Mouse (Mus musculus): Measurements from ENCODE around the gene Mrps15. TPM values are rescaled to one million over a fixed set of nuclear protein-coding genes. Genes with fewer than 3 reads are reported as not detected.
"Not testable (repeated sequence)": the region's sequence is repeated elsewhere in the genome, so short reads cannot be mapped to it uniquely, and the experiment has no call there.

Mrps15 gene
- total RNA-seq, 2 experiments from 2014 or later = 59.0 to 61.2 TPM

DNA sequence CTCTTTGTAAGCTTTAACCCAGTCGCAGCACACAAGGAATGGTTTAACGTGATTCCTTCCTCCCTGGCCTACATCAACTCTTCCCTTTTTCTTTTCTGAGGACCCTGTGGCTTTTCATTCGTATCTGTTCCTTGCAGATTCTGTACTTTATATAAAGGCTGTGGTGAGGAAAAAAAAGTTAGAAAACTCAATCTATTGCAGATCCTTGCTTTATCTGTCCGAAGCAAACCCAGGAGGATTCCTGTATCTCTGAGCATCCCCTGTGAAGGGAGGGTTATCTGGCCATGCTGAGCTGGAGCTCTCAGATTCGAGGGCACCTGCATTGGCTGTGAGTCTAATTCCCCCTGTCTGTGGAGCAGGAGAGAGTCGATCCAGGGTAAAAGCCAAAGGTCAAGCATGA lies 22.1 kb downstream of the Mrps15 start:
- DNase-seq = no peak

DNA sequence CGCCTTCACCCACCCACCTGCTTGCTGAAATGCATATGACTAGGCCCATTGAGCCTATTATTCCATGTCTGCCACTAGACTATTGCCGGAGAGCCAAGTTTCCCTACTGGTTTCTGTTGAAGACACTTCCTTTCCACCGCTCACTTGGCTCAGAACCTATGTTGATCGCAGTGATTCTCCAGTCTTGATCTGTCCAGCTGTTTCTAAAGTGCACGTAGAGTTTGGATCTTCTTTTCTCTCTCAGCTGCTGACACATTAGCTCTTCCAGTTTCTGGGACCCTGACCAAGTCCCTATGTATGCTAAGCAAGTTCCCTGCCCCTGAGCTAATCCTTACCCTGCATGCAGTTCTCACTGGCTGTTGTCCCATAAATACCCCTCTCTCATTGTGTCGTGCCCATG lies 31.1 kb downstream of the Mrps15 start:
- no peak for DNase-seq

DNA sequence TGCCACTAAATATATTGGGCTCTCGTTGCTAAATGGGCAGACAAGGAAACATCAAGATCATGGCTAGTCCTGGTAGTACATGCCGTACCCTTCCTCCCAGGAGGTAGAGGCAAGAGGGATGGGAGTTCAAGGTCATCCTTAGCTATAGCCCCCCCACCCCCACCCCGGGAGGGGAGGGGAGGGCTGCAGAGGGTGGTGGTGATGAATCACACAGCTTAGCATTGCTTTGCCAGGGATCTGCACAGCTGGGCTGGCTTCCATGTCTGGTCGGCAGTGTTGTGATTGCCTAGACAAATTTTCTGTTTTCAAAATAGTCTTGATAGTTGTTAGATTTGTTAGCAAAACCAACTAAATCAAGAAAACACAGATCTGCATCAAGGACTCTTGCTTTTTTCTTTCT lies 32.5 kb downstream of the Mrps15 start:
- DNase-seq = peak; percentile 29

DNA sequence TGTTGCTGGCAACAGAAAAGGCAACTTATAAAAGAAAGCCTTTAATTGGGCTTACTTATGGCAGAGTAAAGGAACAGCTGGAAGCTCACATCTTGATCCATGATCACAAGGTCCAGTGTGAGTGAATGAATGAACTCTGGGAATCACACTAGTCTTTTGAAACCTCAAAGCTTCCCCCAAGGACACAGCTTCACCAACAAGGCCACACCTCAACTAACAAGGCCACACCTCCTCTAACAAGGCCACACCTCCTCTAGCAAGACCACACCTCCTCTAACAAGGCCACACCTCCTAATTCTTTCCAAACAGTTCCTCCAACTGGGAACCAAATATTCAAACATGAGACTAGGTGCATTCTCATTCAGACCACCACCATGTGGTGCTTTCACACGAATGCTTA lies 34.9 kb downstream of the Mrps15 start:
- no peak for DNase-seq

DNA sequence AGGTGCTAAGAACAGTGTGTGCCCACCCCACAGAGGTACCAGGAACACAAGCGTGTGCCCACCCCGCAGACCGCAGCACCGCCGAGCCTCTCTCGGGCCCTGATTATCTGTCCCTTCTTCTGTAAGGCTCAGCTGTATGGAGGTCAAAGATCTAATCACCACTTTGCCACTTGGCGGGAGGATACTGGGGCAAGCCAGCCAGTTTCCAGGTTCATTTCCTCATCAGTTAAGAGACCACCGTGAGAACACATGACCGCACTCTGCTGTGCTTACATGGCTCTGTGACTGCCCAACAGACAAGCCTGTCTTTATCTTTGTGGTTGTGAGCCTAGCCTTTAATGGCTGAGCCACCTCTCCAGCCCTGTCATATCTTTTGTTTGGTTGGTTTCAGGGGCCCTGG lies 36.3 kb downstream of the Mrps15 start:
- DNase-seq = no peak

DNA sequence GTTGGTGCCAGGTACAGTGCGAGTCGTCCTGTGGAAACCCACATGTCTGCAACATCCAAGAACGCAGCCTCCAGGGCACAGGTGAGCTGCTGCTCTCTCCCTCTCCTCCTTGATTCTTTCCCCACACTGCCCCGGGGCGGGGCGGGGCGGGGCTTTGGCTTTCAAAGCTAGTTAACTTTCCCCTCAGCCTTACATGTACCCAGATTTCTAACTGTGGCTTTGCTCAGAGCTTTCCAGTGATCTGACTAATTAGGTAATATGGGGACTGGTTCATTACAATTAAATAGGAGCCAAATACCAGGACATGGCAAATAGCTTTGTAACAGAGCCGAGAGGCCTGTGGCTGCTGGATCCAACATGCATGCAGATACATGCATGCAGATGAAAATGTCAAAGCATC lies 37.7 kb downstream of the Mrps15 start:
- no peak for DNase-seq

DNA sequence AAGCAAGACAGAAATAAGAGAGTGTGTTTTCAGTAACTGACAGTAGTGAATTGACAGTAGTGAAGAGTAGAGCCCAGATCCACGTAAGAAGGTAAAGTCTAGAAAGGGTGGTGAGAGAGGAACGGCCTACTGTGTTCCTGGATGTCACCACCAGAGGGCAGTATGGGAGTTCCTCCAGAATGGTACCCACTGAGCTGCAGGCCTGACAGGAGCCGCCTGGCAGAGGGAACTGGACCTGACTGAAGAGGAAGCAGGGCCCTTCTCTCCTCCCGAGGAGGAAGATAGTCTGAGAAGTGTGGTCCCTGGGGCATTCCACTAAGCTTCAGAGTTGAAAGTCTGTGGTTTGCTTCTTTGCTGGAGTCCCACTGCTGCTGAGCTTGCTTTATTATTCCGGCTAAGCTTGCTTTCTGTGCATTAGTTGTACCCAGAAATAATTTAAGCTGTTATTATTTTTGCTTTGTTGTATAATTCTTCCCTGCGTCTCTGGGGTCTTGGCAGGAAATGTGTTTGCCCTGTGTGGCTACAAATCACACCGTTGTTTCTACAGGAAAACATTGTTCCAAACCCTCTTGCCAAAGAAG lies 39.4 kb downstream of the Mrps15 start:
- peak; percentile 84 for DNase-seq

DNA sequence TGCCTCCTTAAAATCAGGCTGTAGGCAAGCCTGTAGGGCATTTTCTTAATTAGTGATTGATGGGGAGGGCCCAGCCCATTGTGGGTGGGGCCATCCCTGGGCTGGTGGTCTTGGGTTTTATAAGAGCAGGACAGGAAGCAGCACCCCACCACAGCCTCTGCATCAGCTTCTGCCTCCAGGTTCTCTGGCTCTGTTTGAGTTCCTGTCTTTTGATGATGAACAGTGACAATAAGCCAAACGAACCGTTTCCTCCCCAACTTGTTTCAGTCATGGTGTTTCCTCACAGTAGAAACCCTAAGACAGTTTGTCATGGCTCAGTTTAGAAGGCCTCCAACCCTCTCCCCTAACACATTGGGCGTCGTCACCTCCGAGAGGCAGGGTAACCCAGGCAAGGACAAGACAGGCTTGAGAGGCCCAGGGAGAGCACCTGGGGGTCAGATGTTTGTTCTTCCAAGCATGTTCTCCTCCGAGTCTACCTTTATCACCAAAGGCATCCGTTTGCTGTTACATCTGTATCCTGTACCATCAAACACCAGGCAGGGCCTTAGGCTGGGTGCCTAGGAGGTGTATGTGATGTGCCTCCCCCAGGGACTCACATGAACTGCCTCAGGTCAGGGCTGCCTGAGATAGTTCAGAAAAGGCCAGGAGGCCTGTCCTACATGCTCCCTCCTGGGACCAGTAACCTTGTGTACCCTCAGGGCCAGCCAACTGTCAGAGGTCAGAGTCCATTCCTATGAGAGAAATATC lies 43.5 kb downstream of the Mrps15 start:
- DNase-seq = no peak

DNA sequence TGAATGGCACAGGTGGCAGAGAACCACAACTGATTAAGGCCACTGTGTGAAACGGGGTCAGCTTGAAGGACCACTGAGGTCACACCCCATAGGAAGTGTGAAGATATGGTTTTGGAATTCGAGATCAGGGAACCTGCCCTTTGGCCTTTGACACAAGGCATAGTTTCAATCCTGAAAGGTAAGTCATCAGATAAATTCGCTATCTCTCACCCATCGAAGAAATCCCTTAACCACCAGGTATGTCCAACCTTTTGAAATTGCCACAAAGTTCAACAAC lies 44.1 kb downstream of the Mrps15 start:
- DNase-seq = no peak

DNA sequence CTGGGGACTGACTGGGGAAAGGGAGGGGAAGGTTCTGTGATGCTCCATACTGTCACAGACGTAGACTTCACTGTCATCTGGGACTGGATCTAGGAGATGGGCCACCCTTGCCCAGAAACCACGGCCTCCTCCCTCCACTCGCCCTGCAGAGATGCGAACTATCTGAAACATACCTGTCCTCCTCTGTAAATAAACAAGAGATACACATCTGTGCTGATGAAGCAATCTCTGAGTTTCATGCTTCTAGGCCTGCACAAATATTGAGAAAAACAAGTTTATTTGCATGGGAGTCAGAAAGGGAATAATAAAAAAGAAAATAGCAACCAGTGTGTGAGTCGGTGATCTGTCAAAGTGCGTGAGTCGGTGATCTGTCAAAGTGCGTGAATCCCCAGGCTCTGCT lies 45.1 kb downstream of the Mrps15 start:
- DNase-seq = no peak

DNA sequence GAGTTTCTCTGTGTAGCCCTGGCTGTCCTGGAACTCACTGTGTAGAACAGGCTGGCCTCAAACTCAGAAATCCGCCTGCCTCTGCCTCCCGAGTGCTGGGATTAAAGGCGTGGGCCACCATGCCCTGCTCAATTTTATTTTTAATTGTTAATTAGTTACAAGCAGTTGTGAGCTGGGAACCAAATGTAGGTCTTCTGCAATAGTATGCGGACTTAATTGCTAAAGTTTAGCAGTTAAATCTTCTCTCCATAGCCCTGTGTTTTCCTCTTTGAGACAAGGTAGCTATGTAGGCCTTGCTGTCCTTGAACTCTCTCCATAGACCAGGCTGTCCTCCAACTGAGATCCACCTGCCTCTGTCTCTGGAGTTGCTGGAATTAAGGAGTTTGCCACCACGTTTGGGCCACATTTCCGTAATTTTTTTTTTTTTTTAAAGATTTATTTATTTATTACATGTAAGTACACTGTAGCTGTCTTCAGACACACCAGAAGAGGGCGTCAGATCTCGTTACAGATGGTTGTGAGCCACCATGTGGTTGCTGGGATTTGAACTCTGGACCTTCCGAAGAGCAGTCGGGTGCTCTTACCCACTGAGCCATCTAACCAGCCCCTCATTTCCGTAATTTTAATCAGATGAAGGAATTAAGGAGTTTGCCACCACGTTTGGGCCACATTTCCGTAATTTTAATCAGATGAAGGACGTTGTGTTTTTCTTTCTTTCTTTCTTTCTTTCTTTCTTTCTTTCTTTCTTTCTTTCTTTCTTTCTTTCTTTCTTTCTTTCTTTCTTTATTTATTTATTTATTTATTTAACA lies 49.1 kb downstream of the Mrps15 start:
- DNase-seq = not testable (repeated sequence)

DNA sequence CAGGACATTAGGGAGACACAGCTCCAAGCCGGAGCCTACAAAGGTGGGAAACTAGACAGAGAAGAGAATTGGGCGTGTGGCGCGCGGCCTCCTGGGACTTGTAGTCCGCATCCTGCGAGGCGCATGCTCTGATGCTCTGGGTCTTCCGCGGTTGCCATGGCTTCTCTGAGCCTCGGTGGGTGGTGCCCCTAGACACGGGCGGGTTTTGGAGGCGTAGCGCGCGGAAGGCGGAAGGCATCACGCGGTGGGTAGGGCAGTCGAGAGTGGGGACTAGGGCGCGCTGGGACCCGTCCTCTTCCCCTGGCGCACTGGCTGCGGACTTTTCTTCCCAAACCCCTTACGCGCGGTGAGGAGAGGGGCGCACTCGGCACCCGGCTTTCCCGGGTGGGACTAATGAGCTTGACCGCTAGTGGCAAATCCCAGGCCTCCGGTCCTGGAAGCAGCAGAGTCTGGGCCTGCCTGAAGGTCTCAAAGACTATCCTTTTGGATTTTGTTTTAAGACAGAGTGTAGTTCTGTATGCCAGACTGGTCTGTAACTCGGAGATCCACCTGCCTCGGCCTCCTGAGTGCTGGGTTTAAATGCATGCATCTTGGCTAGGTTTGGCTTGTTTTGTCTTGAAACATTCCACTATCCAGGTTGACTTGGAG lies 49.9 kb downstream of the Mrps15 start, which contains the start of gene Lsm10:
TSS of gene Lsm10 (plus strand) at position 160 of the 648 bp plus-strand sequence.
- DNase-seq = peak; percentile 89

DNA sequence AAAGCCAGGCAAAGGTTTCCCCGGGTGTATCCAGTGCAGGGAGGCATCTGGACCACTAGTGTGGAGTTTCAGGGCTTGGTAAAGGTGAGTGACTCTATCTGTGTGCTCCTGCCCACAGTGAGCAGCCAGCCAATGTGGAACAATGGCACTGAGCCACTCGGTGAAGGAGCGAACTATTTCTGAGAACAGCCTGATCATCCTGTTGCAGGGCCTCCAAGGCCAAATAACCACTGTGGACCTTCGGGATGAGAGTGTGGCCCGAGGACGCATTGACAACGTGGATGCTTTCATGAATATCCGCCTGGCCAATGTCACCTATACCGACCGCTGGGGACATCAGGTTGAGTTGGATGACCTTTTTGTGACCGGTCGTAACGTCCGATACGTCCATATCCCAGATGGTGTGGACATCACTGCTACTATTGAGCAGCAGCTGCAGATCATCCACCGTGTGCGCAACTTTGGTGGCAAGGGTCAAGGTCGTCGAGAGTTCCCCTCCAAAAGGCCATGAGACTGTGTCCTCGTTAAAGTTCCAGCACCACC lies 51.1 kb downstream of the Mrps15 start:
- no peak for DNase-seq

DNA sequence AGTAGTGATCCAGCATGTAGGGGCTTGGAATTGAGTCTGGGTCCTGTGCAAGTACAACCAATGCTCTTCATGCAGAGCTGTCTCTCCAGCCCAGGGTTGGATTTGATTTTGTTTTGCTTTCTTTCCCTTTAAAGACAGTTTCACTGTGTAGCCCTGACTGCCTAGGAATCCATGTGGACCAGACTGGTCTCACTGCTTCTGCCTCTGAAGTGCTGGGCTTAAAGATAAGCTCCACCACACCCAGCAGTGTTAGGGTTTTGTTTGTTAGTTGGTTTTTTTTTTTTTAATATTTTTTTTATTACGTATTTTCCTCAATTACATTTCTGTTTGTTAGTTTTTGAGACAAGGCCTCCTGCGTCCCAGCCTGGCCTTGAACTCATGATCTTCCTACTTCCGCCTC lies 52.6 kb downstream of the Mrps15 start:
- no peak for DNase-seq

DNA sequence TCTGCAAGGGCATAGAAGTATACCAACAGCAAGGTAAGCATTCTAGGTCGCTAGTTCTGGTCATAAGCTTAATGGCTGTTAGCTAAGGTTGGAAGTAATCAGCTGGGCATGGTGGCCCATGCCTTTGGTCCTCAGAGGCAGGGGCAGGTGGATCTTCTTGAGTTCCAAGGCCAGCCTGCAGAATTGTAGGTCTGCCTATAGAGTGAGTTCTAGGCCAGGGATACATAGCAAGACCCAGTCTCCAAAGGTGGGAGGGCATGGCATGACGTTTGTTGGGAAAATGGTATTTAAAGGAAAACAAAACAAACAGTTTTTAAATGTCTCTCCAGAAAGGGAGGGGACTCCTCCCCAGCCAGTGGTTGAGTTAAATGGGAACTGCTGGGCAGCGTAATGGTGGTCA lies 54.0 kb downstream of the Mrps15 start:
- no peak for DNase-seq

DNA sequence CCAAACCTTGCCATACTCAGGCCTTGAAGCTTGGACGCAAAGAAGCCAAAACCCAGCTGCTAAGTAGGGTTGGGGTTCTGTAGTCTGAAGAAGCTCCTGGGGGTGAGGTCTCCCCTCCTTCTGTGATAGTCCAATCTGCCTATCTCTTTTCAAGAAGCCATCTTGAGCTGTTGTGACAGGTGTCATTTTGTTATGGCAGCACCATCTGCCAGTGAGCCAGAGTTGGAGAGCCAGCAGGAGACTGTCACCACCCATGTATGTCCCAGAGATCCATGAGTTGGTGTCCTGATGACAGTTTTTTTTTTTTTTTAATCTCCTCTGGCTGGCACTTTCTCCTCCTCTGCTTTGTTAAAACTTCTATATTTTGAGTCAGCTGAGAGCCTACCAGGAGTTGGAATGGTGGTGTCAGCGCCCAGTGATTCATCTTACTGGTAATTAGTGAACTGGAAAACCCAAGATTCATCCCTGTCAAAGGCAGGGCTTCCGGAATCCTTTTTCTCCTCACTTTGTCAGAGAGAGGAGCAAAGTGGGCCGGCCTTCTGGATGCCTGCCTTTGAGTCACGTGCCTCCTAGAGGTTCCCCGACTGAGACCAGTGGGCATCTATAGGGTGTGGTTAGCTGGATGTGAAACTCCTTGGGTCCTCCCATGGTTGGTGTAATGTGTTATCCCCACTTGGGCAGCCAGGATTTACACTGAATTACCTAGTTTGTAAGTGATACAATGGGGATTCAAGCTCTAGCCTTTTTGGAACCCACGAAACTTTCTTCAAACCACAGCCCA lies 55.5 kb downstream of the Mrps15 start:
- peak; percentile 27 for DNase-seq

DNA sequence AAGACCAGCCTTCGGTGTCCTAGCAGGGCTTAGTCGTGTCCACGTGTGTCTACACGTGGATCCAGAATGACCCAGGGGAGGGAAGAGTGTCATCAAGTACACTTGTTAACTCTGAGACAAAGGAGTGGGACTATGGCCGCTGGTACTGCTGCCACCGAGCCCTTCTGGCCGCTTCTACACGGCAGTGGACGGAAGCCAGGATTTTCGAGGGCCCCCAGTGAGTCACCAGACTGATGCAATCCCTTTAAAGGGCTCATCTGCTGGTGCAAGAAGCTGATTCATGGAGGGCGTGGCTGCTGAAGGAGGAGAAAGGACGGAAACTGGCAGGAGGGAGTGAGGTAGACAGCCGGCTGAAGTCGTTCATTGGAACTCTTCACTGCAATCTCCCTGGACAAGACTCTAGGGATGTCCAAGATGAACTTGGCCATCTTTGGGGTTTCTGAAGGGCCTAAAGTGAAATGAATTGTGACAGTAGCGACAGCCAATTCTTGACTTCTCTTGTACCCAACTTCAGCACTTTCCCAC lies 56.4 kb downstream of the Mrps15 start:
- DNase-seq = peak; percentile 87

DNA sequence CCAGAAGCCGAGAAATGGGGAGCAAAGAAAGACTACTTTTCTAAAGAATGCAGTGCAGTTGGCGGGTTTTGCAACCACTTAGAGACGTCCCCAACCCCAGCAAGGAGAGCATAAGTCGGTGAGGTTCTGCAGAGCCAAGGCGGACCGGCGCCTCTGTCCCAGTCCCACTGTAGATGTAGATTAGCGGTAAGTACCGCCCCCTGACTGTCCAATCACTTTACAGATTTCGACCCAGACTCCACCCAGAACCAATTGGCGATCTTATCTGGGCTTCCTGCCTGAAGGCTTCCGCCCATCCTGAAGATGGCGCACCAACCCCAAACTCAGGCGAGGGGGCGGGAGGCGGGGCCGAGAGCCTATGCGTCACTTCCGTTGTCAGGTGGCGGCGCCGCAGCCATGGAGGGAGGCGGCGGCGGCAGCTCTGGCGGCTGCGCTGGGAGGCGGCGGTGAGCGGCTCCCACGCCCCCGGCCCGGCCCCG lies 56.9 kb downstream of the Mrps15 start, which contains the start of gene Stk40:
TSS of gene Stk40 (plus strand) at position 368 of the 479 bp plus-strand sequence.
- DNase-seq = peak; percentile 95

DNA sequence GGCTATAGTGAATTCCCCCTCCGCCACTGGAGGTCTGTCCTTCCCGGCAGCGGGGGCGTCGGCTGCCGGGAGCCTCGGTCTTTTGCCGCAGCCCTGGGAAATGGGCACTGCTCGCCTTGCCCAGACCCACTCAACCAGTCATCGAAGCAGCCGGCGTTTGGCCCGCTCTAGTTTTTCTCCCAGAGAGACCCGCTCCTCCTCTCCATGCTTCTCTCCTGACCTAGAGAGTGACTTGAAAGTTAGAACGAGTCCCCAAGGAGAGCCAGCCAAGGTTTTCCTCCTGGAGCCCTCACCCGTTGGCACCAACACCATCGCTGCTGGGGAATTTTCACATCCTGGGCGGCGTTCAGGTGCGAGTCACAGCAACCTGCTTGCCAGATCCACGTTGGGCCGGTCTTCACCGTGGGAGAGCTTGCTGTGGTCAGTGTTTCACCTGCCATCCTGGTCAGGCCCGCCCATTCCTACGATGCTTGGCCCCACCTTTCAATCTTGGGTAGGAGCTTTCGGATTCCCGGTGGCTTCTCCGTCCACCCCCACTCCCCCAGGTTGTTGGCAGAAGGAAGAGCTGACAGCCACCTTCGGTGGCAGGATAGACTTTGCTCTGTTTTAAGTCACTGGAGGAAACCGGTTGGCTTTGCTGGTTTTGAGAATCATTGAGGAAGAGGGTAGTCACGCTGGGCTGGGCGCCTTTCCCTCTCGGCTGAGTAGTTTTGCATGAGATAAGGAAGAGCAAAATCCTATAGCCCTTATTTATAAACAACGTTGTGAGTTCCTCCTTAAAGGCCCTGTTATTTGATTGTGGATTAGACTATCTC lies 57.7 kb downstream of the Mrps15 start:
- peak; percentile 39 for DNase-seq
